Mouse (Mus musculus): ENCODE measurements around the gene Ube2l6.
"Not testable (repeated sequence)": the region's sequence is repeated elsewhere in the genome, so short reads cannot be mapped to it uniquely, and the experiment has no call there.

Gene Ube2l6

GRCm38 (mm10) chr2:84793154-84793553 is 5.5 kb upstream of the Ube2l6 start:
- no peak for DNase-seq (ENCODE audit: low read depth, low spot score)

- no peak for DNase-seq (ENCODE audit: low read depth, low spot score)
These were observed 4.8 kb upstream of the Ube2l6 start for GRCm38 (mm10) chr2:84793871-84794270.

GRCm38 (mm10) chr2:84797833-84798492 is 665 bp upstream of the Ube2l6 start:
- DNase-seq (ENCODE audit: low read depth, low spot score): peak; percentile 94

- DNase-seq (ENCODE audit: low read depth, low spot score): peak; percentile 90
These were observed 473 bp downstream of the Ube2l6 start for GRCm38 (mm10) chr2:84799041-84799561.

GRCm38 (mm10) chr2:84800304-84800703 is 1.7 kb downstream of the Ube2l6 start:
- DNase-seq (ENCODE audit: low read depth, low spot score): no peak

- DNase-seq (ENCODE audit: low read depth, low spot score): not testable (repeated sequence)
These were observed 2.6 kb downstream of the Ube2l6 start for GRCm38 (mm10) chr2:84801223-84801622.

- DNase-seq (ENCODE audit: low read depth, low spot score): no peak
These were observed 5.3 kb downstream of the Ube2l6 start for GRCm38 (mm10) chr2:84803963-84804362.

GRCm38 (mm10) chr2:84806546-84806945 is 7.9 kb downstream of the Ube2l6 start:
- no peak for DNase-seq (ENCODE audit: low read depth, low spot score)

- DNase-seq (ENCODE audit: low read depth, low spot score): no peak
These were observed 10.7 kb downstream of the Ube2l6 start for GRCm38 (mm10) chr2:84809330-84809729.

GRCm38 (mm10) chr2:84810526-84810885 is 11.9 kb downstream of the Ube2l6 start:
- DNase-seq (ENCODE audit: low read depth, low spot score): no peak

- peak; percentile 89 for DNase-seq (ENCODE audit: low read depth, low spot score)
These were observed 12.4 kb downstream of the Ube2l6 start for GRCm38 (mm10) chr2:84810886-84811577.

GRCm38 (mm10) chr2:84811880-84812279 is 13.3 kb downstream of the Ube2l6 start:
- DNase-seq (ENCODE audit: low read depth, low spot score): no peak

- no peak for DNase-seq (ENCODE audit: low read depth, low spot score)
These were observed 14.0 kb downstream of the Ube2l6 start for GRCm38 (mm10) chr2:84812676-84813075.

GRCm38 (mm10) chr2:84819861-84820260 is 21.2 kb downstream of the Ube2l6 start:
- peak; percentile 83 for DNase-seq (ENCODE audit: low read depth, low spot score)

- no peak for DNase-seq (ENCODE audit: low read depth, low spot score)
These were observed 23.9 kb downstream of the Ube2l6 start, which contains the start of gene Smtnl1 for GRCm38 (mm10) chr2:84822552-84822951. Gene Smtnl1, minus strand, starts transcription at chr2:84822652.

GRCm38 (mm10) chr2:84823237-84823636 is 24.6 kb downstream of the Ube2l6 start:
- peak; percentile 53 for DNase-seq (ENCODE audit: low read depth, low spot score)

- peak; percentile 98 for DNase-seq (ENCODE audit: low read depth, low spot score)
These were observed 28.1 kb downstream of the Ube2l6 start, which contains the start of gene Timm10 for GRCm38 (mm10) chr2:84826488-84827282. Gene Timm10, plus strand, starts transcription at chr2:84826997.

- DNase-seq (ENCODE audit: low read depth, low spot score): peak; percentile 18
These were observed 28.8 kb downstream of the Ube2l6 start for GRCm38 (mm10) chr2:84827283-84827920.

- DNase-seq (ENCODE audit: low read depth, low spot score): peak; percentile 95
These were observed 33.2 kb downstream of the Ube2l6 start for GRCm38 (mm10) chr2:84831666-84832391.

- peak; percentile 26 for DNase-seq (ENCODE audit: low read depth, low spot score)
These were observed 38.5 kb downstream of the Ube2l6 start for GRCm38 (mm10) chr2:84837107-84837506.
